In genomic region chr10:126869372-126870318, GRCm38 (mm10) we compare ENCODE assay signal across 8 mouse cellular contexts. TPM values are rescaled to one million over a fixed set of nuclear protein-coding genes. Genes with fewer than 3 reads are reported as not detected.
A peak's percentile ranks its signal among the peaks of the same experiment; 100 is the strongest.
DNase-seq lines count a peak whose midpoint lies in the region; ATAC-seq and TF ChIP-seq lines count a peak whose summit lies in the region.

No protein-coding gene starts in this region.

- peak; percentile 71 for TF ChIP-seq CTCF in bone marrow macrophage, adult 2 months (IDR thresholded peaks at IDR 0.05; ENCODE audit: low read depth, low read length)
- peak; percentile 87 for TF ChIP-seq CTCF in embryonic fibroblast, embryonic 13.5 days (IDR thresholded peaks at IDR 0.05; ENCODE audit: borderline replicate concordance, insufficient read depth, low read length)
- peak; percentile 91 for TF ChIP-seq CTCF in kidney, postnatal 0 days (IDR thresholded peaks at IDR 0.05; ENCODE audit: low read depth)

- H3K4me2 ChIP-seq in heart, embryonic 13.5 days = peak overlapping the region; percentile 58
- H3K4me2 ChIP-seq in kidney, postnatal 0 days (ENCODE audit: low read length) = peak overlapping the region; percentile 52
- H3K4me2 ChIP-seq in liver, embryonic 12.5 days = peak overlapping the region; percentile 48

- WGBS in heart, embryonic 13.5 days = 23% methylated on average over 23 of the region's 23 CpGs
- 20% methylated on average over 23 of the region's 23 CpGs for WGBS in kidney, postnatal 0 days
- 22% methylated on average over 23 of the region's 23 CpGs for WGBS in liver, embryonic 12.5 days (ENCODE audit: insufficient replicate concordance)

- H3K27ac ChIP-seq in bone marrow macrophage, adult 2 months (ENCODE audit: insufficient read depth, low read depth, low read length) = no peak overlapping the region
- H3K27ac ChIP-seq in embryonic fibroblast, embryonic 13.5 days (ENCODE audit: insufficient read depth, low read length) = no peak overlapping the region
- no peak overlapping the region for H3K27ac ChIP-seq in heart, embryonic 13.5 days (replicated peaks)
- no peak overlapping the region for H3K27ac ChIP-seq in kidney, postnatal 0 days
- H3K27ac ChIP-seq in liver, embryonic 12.5 days = no peak overlapping the region

- peak overlapping the region; percentile 58 for H3K9ac ChIP-seq in heart, embryonic 13.5 days
- 0 out of 2 replicates have a peak overlapping the region, but pooled peaks have one; percentile 13 for H3K9ac ChIP-seq in kidney, postnatal 0 days (ENCODE audit: low read depth, low read length)
- H3K9ac ChIP-seq in liver, embryonic 12.5 days = no peak overlapping the region

- H3K27me3 ChIP-seq in heart, embryonic 13.5 days (replicated peaks) = 0 out of 2 replicates have a peak, but pooled peaks cover 5% of the 10 kb centered on the region
- no peaks in the 10 kb centered on the region for H3K27me3 ChIP-seq in kidney, postnatal 0 days (ENCODE audit: insufficient read depth, low read length)
- no peaks in the 10 kb centered on the region for H3K27me3 ChIP-seq in liver, embryonic 12.5 days (replicated peaks)
- H3K27me3 ChIP-seq in splenic B cell, adult 2 months (ENCODE audit: control insufficient read depth, insufficient read depth, low read length, poor library complexity, severe bottlenecking) = no peaks in the 10 kb centered on the region

- no peaks in the 10 kb centered on the region for H3K4me1 ChIP-seq in bone marrow macrophage, adult 2 months (ENCODE audit: control insufficient read depth, insufficient read depth, low read length)
- H3K4me1 ChIP-seq in embryonic fibroblast, embryonic 13.5 days (ENCODE audit: control insufficient read depth, insufficient read depth, low read length) = peaks cover 2% of the 10 kb centered on the region; the same call in 1 of the 2 replicates
- H3K4me1 ChIP-seq in heart, embryonic 13.5 days = no peaks in the 10 kb centered on the region
- no peaks in the 10 kb centered on the region for H3K4me1 ChIP-seq in kidney, postnatal 0 days (replicated peaks; ENCODE audit: insufficient read depth, low read length)
- no peaks in the 10 kb centered on the region for H3K4me1 ChIP-seq in liver, embryonic 12.5 days

- DNase-seq in CD4-positive helper T cell, adult 2 months (ENCODE audit: low read depth, low spot score) = peak; percentile 51
- DNase-seq in kidney, postnatal 0 days (ENCODE audit: low spot score) = peak; percentile 83
- peak; percentile 18 to 64 for DNase-seq in natural killer cell, adult 2 months (ENCODE audit: low spot score in 2 of 2)
- peak; percentile 82 for DNase-seq in splenic B cell, adult 2 months (ENCODE audit: low read depth, low spot score)

- H3K4me3 ChIP-seq in bone marrow macrophage, adult 2 months (ENCODE audit: insufficient read depth, low read length) = peak overlapping the region; percentile 28; the same call in 1 of the 2 replicates
- H3K4me3 ChIP-seq in embryonic fibroblast, embryonic 13.5 days (ENCODE audit: insufficient read depth, low read length) = no peak overlapping the region
- H3K4me3 ChIP-seq in heart, embryonic 13.5 days = peak overlapping the region; percentile 26
- peak overlapping the region; percentile 16; the same call in 1 of the 2 replicates for H3K4me3 ChIP-seq in kidney, postnatal 0 days (replicated peaks; ENCODE audit: low read depth, low read length)
- H3K4me3 ChIP-seq in liver, embryonic 12.5 days = no peak overlapping the region

- no peaks in the 10 kb centered on the region for H3K36me3 ChIP-seq in heart, embryonic 13.5 days
- H3K36me3 ChIP-seq in kidney, postnatal 0 days (ENCODE audit: insufficient read depth, low read length) = no peaks in the 10 kb centered on the region
- H3K36me3 ChIP-seq in liver, embryonic 12.5 days = no peaks in the 10 kb centered on the region
- no peaks in the 10 kb centered on the region for H3K36me3 ChIP-seq in splenic B cell, adult 2 months (ENCODE audit: control insufficient read depth, insufficient read depth, low read length, poor library complexity, severe bottlenecking)

- H3K9me3 ChIP-seq in heart, embryonic 13.5 days = no peaks in the 10 kb centered on the region
- H3K9me3 ChIP-seq in kidney, postnatal 0 days (replicated peaks; ENCODE audit: low read length) = no peaks in the 10 kb centered on the region
- H3K9me3 ChIP-seq in liver, embryonic 12.5 days (replicated peaks) = no peaks in the 10 kb centered on the region

- ATAC-seq in heart, embryonic 13.5 days (ENCODE audit: extremely low read depth, insufficient number of reproducible peaks, low FRiP score, low TSS enrichment) = no peak
- ATAC-seq in kidney, postnatal 0 days (replicated peaks; ENCODE audit: low FRiP score, low read depth) = no peak; the same call in 1 of the 2 replicates
- peak; percentile 32; the same call in 1 of the 2 replicates for ATAC-seq in liver, embryonic 12.5 days

- TF ChIP-seq POLR2A in bone marrow macrophage, adult 2 months (IDR thresholded peaks at IDR 0.05; ENCODE audit: borderline replicate concordance, low read depth, low read length) = no peak
- TF ChIP-seq POLR2A in embryonic fibroblast, embryonic 13.5 days (IDR thresholded peaks at IDR 0.05; ENCODE audit: low read depth, low read length) = no peak

RNA-seq across cellular contexts. Expression of gene Atp23, which starts 31.5 kb away (rescaled TPM):
- 3.7 and 5.0 TPM in 2 replicates for polyA plus RNA-seq in bone marrow macrophage, adult 2 months (2012; ENCODE audit: insufficient read depth, insufficient read length, missing spikeins)
- 4.7 and 5.2 TPM in 2 replicates for polyA plus RNA-seq in embryonic fibroblast, embryonic 13.5 days (2011; ENCODE audit: insufficient read length, low read depth, missing spikeins)
- polyA plus RNA-seq in heart, embryonic 13.5 days (2015; fragmentation: Nextera tagmentation; extraction: Ambion mirVana) = 6.4 and 8.6 TPM in 2 replicates
- polyA plus RNA-seq in kidney, postnatal 0 days (2015; fragmentation: Nextera tagmentation; extraction: Ambion mirVana) = 20.5 and 22.6 TPM in 2 replicates
- 13.9 and 14.4 TPM in 2 replicates for polyA plus RNA-seq in liver, embryonic 12.5 days (2016; fragmentation: Nextera tagmentation; extraction: Ambion mirVana)

Comparison
In these comparisons a context has a peak if more than half of its experiments do, and no peak if none do; other contexts are left out.
1. H3K4me3 ChIP-seq: peak in bone marrow macrophage, adult 2 months (single experiment), heart, embryonic 13.5 days (single experiment) and kidney, postnatal 0 days (single experiment); none in embryonic fibroblast, embryonic 13.5 days (single experiment) and liver, embryonic 12.5 days (single experiment).
2. Peak in every context shown above with its lines, with median percentiles within 50 percentile points of each other: DNase-seq, CTCF ChIP-seq and H3K4me2 ChIP-seq.